Mouse (Mus musculus) cerebellum, adult 11 months (tissue): ENCODE measurements around the gene Zdhhc12.

ENCODE experiments used
- DNase-seq: peaks from one replicate; pipeline ENCODE4 v3.0.0; 2022

Gene Zdhhc12

GRCm38 (mm10) chr2:30095882-30096527, 2.6 kb upstream of the Zdhhc12 start:
- no peak for DNase-seq

DNA sequence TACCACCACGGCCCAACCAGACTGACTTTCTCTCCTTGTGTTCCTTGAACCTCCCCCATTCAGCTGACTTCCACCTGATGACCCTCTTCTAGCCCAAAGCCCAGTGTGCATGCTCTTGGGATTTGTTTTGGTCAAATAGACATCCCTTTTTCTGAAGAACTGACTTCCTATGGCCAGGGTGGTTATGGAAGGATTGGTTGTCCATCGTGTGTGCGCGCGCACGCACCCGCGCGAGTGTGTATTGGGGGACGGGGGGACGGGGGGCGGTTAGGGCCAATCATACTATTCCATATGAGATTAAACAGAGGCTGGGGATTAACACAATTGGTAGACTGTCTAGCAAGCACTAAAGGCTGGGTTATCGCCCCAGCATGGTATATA, 750 bp upstream of the Zdhhc12 start:
- DNase-seq: no peak

DNA sequence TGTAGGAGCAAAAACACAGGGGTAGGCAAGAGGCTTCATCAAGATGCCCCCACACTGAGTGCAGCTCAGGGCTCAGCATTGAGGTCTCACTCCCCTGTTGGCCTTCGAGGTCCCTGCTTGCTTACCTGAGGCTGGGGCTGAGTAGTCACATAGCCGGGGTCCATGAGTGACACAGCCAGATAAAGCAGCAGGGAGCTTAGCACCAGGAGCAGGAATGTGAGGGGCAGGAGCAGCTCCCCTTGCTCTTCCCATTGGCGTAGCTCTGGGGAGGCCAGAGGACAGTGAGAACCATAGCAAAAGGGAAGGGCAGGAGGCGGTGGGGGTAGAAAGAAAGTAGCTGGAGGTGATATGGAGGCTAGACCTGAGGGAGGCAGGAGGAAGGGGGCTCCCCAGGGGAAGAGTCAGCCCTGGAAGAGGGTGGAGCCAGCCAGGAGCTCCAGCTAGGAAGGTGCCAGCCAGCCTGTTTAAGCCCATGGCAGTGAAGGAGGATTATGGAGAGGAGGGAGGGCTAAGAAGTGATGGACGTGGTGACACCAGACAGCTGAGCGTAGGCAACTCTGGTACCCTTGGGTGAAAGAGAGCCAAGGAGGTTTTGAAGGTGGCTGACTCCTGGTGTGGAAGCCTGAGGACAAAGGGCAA, 1.0 kb downstream of the Zdhhc12 start:
- no peak for DNase-seq

GRCm38 (mm10) chr2:30091521-30091920, 1.9 kb downstream of the Zdhhc12 start:
- DNase-seq: no peak

DNA sequence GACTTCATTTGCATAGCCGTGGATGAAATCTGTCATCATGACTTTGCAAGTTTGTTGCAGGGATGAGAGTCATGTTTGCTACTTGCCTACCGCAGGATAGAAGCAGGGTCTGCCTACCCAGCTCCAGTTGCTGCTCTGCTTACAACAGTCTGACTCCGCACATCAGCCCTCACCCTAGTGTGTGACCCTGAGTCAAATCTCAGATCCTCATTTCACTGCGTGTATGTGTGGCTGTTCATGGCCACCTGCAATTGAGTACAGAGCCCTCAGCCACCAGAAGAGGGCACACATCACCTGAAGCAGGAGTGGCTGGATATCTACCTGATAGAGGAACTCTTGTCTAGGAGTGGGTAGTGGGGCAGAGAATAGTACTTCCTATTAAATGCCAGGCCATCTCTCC, 6.1 kb downstream of the Zdhhc12 start:
- no peak for DNase-seq

- no peak for DNase-seq
Measured at GRCm38 (mm10) chr2:30084632-30085031, 8.8 kb downstream of the Zdhhc12 start.

GRCm38 (mm10) chr2:30084113-30084512, 9.3 kb downstream of the Zdhhc12 start:
- no peak for DNase-seq

GRCm38 (mm10) chr2:30080181-30080800, 13.2 kb downstream of the Zdhhc12 start:
- no peak for DNase-seq

GRCm38 (mm10) chr2:30078760-30079159, 14.7 kb downstream of the Zdhhc12 start:
- no peak for DNase-seq

- DNase-seq: no peak
Measured at GRCm38 (mm10) chr2:30078349-30078712, 15.1 kb downstream of the Zdhhc12 start.

DNA sequence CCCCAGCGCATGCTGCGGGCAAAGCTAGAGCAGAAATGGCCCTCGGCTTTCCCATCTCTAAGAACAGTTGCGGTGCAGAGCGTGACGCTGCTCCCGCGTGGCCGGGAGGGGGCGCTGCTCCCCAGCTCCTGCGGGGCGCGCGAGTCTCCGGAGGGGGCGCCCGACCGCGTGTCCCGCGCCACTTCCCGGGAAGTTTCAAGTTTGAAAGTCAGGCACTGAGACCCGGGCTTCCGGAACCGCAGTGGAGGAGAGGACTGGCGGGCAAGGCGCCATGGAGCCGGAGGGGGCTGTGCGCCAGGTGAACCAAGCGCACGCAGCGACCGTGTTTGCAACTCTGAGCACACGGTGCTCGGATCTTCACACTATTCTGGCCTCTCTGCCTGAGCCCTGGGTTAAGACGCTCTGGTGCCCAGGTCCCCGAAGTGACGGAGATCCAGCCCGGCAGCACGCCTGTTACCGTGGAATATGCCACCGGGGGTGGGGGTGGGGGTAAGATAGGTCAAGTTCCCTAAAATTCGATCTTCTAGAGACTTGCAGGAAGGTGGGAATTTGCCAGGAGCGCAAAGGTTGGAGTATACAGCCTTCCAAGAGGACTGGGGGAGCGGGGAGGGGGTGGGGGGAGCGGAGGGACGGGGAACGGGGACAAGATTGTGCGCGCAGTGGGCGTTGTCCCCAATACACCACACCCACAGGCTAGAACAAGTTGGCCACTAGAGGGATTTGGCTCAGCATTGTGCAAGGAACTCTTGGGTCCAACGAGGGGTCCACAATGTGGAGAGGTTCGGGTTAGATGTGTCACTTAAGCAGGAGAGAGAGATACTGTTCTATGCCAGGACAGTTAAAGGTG, 15.7 kb downstream of the Zdhhc12 start, which contains the start of gene Pkn3:
Gene Pkn3 (plus strand): TSS at position 183 of the 847 bp plus-strand sequence.
- peak; percentile 71 for DNase-seq

DNA sequence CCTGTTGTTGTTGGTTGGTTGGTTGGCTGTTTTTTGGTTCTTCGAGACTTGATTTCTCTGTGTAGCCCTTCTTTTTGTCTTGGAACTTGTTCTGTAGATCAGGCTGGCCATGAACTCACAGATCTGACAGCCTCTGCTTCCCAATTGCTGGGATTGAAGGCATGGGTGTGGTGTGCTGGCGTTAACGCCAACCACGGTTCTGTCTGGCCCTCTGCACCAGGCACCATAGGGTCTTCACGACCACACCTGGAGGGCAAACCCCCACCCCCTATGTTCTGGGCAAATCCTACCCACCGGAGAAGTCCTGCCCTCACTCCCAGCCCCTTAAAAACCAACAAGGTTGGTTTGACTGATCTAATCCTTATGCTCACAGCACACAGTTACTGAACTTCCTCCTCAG, 16.5 kb downstream of the Zdhhc12 start:
- no peak for DNase-seq

DNA sequence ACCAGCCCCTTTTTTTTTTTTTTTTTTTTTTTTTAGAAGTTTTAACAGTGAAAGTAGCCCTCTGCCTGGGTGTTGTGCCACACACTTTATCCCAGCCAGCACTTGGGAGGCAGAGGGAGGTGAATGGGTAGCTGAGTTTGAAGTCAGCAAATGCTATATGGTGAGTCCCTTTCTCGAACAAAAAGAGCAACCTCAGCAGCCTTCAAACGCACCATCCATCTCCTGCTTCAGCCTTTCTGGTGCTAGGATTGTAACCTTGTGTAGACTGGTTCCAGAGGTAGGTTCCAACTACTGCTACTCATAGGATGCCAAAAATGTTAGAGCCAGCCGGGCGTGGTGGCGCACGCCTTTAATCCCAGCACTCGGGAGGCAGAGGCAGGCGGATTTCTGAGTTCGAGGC, 17.0 kb downstream of the Zdhhc12 start:
- no peak for DNase-seq

DNA sequence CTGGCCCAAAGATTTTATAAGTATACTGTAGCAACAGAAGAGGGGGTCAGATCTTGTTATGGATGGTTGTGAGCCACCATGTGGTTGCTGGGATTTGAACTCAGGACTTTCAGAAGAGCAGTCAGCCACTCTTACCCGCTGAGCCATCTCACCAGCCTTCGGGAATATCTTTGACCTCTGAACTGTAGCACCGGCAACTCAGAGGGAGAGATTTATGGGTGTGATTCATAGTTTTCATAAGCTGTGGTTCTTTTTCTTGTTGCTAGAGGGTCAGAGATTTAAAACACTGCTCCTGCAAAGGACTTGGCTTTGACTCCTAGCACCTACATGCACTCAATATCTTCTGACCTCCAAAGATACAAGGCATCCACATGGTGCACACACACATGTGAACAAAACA, 17.8 kb downstream of the Zdhhc12 start:
- DNase-seq: no peak

- no peak for DNase-seq
Measured at GRCm38 (mm10) chr2:30073285-30073684, 20.2 kb downstream of the Zdhhc12 start.

- no peak for DNase-seq
Measured at GRCm38 (mm10) chr2:30072875-30073274, 20.6 kb downstream of the Zdhhc12 start.

GRCm38 (mm10) chr2:30067962-30068361, 25.5 kb downstream of the Zdhhc12 start:
- no peak for DNase-seq

GRCm38 (mm10) chr2:30067031-30067888, 26.2 kb downstream of the Zdhhc12 start:
- peak; percentile 45 for DNase-seq

- peak; percentile 95 for DNase-seq
Measured at GRCm38 (mm10) chr2:30066046-30066901, 27.2 kb downstream of the Zdhhc12 start.

- no peak for DNase-seq
Measured at GRCm38 (mm10) chr2:30064298-30064697, 29.1 kb downstream of the Zdhhc12 start.

DNA sequence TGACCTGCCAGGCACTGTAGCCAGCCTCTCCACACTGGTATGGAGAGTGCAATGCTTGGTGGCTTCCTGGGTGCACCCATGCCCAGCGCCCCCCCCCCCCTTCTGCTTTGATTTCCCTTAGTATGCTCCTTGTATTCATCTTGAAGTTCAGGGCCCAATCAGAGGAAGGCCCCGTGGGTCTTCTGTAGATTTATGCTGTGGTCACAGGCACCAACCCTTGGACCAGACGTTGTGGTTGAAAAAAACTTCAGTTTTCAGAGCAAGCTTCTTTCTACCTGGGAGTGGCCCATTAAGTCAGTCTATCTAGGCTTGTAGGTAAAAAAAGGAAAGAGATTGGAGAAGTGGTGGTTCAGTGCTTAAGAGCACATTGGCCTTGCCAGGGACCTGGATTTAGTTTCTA, 29.7 kb downstream of the Zdhhc12 start:
- DNase-seq: no peak
